Mouse (Mus musculus): ENCODE data around the gene Galnt3.

The Galnt3 gene

DNA sequence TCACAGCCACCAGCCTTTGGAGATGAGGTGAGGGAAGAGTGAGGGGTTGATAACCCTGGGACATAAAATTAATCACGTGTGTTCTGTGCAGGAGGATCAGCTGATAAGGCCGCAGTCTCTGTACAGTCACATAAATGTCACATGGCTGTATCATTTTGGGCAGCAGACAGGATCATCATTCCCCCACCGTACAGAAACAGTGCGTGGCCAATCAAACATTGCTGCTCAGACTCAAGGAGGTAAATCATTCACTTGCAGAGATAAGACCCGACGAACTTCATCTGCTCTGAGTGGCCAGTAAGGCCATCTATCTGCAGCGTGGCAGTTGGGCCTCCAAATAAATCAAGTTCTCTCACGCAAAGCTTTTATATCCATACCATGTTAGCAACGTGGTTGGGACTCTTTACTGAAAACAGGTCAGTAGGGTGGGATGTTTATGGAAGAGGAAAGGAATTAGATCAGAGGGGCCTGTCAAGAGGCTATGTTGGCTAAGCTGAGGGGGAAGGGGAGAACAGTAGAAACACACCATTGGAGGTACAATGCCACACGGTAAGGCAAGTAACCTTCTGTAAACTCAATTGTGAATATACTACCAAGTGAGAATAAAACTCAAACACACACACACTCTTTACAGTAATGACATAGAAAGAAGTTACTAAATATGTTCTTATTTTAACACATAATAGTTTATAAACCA is 20.9 kb downstream of the Galnt3 start:
- no peak for DNase-seq

DNA sequence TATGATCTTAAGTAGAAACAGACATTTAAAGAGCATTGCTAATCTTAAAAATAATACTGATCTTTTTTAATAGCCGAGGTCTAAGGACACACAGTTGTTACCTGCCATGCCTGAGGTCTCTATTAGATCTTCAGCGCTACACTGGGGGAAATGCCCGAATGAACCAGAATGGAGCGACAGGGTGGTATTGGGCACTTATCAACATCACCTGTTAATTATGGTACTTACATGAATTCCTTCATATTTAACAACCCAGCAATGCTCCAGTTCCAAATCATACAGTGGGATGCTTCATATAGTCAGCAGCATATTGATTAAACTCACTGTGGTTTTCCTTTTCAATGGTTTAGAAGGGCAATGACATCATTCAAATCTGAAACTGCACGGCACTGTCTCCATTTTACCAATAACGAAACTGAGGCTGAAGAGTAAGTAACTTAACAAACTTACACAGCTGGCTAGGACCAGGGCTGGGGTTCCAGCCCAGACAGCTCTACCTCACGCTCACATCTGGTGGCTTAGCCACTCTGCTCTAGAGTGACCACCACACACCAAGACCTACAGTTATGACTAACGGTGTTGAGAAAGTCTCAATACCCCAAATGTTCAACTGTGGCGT is 23.0 kb downstream of the Galnt3 start:
- no peak for DNase-seq

DNA sequence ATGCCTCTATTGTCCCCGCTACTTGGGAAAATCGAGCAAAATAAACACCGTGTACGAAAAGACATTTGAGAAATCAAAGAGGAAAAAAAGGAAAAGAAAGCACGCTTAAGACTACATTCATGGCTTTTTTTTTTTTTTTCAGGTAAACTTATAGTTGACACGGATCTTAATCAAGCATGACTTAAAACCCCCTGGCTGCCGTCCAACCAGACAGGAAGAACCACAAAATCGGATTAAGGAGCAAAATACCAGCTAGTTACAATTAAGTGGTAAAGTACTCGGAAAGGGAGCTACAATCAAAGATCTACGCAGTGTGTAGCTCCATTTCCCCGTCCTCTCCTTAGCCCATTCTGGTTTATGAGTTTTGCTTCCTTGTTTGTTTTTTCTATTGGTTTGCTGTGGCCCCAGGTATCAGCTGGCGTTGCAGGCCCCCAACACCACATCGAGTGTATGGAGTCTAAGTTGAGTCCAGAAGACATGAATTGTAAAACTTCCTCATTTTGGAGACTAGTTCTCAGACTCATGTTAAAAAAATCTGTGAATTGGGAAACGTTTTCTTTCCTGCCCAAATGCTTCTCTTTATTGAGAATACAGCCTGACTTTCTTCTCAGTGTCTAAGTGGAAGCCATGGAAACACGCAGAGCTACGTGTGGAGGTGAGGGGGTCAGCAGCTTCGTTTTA is 24.0 kb downstream of the Galnt3 start:
- DNase-seq, result no peak

DNA sequence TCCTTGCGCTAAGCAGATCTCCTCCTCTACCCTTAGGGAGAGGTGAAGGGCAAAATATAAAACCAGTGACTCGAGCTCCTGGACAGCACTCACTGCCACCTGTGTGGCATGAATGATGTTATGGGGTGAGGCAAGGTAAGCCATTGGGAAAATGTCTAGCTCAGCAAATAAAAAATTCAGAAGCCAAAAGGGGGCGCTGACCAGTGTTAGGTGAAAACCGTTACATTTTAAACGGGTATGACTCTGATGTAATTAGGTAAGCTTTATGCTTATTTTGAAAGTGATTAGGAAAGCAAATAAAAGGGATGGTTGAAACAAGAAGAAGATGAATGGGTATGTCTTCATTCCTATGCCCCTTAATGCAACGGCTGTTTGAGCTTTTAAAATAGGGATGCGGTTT is 24.6 kb downstream of the Galnt3 start:
- no peak for DNase-seq

GRCm38 (mm10) chr2:66094622-66095181 is 30.1 kb downstream of the Galnt3 start:
- no peak for DNase-seq

GRCm38 (mm10) chr2:66091296-66091695 is 33.5 kb downstream of the Galnt3 start:
- no peak for DNase-seq

GRCm38 (mm10) chr2:66081876-66082275 is 42.9 kb downstream of the Galnt3 start:
- no peak for DNase-seq

DNA sequence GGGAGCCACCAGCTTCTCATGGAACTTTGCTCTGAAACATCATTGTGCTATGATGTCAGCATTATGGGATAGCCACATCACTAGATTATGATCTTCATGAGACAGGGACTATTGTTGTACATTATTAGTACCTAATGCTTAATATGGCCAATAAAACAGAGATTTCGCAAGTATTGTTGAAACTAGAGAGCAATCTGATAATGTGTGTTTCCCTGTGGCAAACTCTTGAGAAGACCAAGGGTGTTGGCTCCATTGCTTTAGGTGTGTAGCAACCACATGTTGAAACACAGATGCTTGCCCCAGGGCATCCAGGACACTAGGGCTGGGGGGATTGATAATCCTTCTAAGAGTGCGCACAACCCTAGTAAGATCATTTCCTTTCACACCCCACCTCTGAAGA is 44.1 kb downstream of the Galnt3 start:
- DNase-seq, result no peak

GRCm38 (mm10) chr2:66069454-66069853 is 55.3 kb downstream of the Galnt3 start:
- DNase-seq, result no peak

DNA sequence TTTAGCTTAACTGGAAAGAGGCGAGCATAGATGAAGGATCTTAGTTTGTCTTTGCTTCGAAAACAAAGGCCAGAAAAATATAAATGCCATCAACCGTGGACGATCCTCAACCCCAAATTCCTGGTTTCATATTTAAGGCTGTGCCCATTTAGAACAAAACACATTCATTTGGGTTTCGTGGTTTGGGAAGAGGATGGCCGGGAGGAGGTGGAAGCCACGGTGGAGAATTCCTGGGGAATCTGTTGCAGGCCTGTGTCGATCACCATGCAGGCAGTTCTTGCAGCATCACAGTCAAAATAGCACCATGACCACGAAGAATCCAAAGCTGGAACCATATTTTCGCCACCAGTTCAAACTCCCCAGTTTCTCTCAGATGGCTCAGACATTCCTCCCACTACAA is 61.5 kb downstream of the Galnt3 start:
- DNase-seq, result no peak

GRCm38 (mm10) chr2:66044405-66045089 is 80.2 kb downstream of the Galnt3 start:
- DNase-seq, result no peak

DNA sequence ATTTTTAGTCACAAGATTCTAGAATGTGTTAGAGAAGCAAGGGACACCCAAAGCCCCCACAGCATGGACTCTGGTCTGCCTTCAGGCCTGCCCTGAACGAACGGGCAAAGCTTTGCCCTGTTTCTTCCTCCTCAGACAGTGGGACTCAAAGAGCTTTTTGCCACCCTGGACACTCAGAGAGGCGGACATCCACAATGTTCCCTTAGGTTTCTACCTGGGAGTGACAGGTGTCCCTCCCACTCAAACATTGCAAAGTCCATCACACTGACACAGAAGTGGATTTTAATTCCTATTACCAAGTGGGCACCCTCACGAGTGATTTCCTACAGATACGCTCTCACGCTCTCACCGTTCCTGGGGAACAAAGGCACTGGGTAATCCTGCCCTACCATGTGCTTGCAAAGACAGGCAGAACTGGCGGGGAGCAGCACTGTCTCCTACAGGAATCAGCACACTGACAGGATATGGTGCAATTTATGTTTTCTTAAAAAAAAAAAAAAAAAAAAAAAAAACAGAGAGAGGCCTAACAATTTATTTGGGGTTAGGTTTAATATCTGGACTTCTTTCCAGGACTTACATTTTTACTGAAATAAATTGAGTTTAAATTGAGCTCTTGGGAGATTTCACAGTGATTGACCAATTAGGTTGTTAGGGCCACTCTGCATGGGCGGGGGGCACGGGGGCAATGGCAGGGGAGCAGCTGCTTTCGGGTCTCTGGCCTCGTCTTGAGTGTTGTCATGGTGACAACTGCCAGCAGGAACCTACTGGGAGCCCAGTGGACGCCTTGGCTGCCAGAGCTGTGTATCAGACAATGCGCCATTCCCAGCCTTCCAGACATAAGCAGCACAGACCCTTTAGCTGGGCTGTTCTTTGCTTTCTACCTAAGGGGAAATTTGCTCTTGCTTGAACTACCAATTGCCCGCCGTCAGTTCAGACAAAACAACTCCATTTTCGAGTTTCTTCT is 81.1 kb downstream of the Galnt3 start:
- DNase-seq, result no peak

DNA sequence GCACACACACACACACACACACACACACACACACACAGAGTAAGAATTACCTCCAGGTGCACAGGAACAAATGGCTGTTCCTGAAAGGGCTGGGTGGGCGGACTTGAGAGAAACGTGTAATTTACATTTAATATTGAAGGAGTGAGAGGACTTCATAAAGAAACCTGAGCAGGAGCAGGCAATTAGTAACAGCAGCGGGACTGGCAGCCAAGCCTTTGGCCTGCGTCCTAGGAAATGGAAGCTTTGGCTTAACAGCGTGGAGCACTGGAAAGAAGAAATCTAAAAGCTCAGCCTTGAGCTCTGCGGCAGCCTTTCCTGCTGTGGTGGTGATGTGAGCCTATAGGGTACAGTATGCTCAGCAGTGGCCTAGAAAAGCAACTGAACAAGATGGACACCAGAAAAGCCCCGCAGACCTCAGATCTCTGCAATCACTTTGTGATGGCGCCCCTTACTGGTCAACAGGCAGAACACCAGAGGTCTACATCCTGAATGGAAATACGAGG is 82.8 kb downstream of the Galnt3 start:
- DNase-seq, result peak; percentile 75 to 78

DNA sequence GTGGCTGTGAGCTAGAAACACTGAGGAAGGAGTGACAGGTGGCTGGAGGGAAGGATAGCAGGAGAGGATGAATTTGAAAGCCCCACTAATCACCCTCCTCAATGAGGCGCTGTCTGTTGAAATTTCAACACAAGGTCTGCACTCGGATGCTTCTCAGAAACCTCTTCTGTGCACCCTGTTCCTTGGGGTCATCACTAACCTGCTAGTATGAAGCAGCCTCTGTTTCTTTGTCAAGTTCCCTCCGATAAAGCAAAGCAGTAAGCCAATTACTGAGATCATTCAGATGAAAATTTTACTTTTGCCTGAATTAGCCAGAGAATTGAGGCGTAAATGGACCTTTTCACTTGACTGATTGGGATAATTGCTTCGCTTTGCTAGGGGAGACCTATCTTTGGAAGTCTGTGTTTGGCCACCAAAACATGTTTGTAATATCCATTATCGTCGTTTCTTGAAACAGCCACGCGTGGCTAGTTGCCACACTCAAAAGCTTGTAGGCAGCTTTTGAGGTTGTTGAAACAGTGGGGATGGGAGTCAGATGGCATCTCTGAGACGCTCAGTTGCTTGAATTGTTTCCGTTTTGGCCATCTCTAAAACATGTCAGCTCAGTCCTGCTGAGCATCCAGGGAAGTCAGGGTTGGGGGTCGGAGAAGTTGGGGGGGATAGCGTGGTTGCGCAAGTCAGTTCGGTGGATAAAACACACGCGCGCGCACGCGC is 83.4 kb downstream of the Galnt3 start:
- DNase-seq, result peak; percentile 13 to 14

DNA sequence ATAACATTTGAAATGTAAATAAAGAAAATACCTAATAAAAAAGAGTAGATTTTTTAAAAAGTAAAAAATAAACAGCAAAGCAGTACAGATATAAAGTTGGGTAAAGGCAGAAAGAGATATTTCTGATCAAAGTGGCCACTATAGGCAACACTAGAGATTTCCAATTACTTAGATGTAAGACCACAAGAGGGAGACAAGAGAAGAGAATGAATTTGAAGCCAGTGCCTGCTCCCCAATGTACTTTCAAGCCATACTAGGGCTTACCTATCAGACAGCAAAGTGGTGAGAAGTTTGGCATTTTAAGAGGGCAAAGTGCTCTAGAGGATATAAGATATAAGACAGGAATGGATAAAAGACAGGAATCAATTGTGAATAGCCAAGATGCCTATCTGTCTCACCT is 84.2 kb downstream of the Galnt3 start:
- DNase-seq, result no peak

DNA sequence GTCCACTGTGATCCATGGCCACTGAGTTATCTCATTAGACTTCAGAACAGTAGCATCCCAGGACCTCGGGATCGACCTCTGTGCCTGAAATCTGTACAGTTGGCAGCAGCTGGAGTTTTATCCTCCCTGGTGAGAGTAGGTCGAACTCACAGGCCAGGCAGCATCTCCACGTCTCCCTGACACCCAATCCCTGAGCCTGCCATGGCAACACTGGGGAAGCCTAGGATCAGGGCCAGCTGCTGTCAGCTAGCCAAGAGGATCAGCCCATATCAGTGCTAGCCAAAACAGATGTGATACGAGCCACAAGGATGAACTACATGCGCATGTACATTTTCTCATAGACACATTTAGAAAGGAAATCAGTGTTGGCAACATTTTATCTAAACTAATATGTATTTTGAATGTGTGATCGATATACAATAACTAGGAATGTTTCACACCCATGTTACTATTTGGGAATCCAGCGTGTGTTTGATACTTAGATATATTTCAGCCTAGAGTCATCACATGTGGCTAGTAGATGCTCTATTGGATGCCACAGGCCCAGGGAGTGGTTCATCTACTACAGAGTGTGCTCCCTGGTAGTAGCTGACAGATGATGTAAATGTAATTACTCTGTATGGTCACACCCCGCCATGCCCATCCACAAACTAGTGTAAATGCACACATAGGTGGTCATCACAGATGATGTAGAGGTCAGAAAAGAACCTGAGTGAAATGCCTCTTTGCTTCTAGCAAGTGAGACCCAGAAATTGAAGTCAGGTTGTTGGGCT is 89.7 kb downstream of the Galnt3 start:
- DNase-seq, result no peak
